Mouse (Mus musculus) thymus, postnatal 10 days (tissue): ENCODE measurements at regions not wholly inside any gene's neighbourhood (a gene's known extent, or its start where the extent isn't known, plus 50 kb on each side); places are given as distances from the start of the nearest gene placed in this dataset.

Source experiments
- DNase-seq, 2 experiments: peaks; one replicate each; pipeline ENCODE4 v3.0.0; 2021; ENCODE audit warnings: low spot score in 2 of 2

DNA sequence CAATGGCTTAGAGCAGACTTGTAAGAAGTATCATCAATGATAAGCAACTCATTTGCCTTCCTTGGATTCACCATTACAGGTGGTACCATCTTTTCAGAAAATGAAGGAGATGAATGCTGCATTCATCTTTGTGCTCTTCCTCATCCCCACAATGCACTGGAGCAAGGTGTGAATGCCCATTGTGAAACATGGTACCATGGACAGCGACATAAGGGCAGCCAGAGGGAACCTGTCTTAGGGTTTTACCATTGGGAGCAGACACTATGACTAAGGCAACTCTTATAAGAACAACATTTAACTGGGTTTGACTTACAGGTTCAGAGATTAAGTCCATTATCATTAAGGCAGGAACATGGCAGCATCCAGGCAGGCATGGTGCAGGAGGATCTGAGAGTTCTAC is 60.1 kb upstream of the Kcnj6 start:
- no peak for DNase-seq

- no peak for DNase-seq
These were observed 66.9 kb upstream of the Kcnj6 start for GRCm38 (mm10) chr16:95064423-95064822.

GRCm38 (mm10) chr16:95066687-95067086 is 69.2 kb upstream of the Kcnj6 start:
- DNase-seq = no peak

DNA sequence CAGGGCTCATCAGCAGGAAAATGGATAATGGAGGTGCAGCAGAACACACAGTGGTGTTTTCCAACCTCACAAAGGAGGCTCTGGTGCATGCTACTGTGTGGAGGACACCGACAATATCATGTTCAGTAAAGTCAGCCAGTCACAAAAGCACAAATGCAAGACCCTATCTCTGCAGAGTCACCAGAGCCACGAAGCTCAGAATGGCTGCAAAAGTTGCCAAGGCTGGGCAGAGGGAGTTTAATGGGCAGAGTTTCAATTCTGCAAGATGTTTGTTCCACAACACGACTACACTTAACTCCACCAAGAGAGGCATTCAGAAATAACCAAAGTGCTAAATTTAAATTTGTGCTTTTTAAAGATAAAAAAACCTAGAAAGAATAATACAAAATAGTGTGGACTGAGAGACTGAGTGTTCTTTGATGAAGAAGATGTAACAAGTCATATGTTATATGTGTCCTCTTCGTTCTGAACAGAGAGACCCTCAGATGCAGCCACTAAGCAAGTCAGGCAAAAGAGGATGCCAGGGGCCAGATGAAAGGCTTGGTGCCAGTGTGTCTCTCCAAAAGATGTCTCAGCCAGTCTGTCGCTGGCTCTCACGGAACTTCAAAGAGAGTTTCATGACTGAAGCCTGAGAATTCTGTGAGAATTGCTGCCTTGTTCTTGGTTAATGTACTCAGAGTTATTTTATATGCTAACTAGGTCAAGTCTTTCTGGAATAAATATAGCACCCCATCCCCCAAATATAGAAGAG is 95.1 kb upstream of the Kcnj6 start:
- no peak for DNase-seq

- DNase-seq = no peak
These were observed 96.3 kb upstream of the Kcnj6 start for GRCm38 (mm10) chr16:95093753-95094152.

DNA sequence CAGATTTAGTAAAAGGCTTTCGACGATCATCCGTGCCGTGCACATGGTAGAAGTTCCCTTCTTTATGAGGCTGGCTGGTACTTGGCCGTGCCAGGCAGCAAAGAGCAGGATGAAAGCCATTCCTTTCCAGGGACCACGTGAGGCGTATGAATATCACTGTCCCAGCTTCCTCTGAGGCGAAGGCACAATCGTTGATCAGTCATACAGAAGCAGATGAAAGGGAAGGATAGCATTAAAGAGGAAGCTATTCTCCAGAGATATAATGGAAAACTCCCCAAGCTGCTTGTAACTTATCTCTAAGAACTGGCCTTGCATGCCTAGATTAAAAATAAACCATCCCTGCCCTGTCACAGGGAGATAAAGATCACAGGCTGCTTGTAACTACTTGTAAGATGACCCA is 103.5 kb upstream of the Kcnj6 start:
- no peak for DNase-seq

GRCm38 (mm10) chr16:95117531-95117930 is 120.0 kb upstream of the Kcnj6 start:
- no peak for DNase-seq

DNA sequence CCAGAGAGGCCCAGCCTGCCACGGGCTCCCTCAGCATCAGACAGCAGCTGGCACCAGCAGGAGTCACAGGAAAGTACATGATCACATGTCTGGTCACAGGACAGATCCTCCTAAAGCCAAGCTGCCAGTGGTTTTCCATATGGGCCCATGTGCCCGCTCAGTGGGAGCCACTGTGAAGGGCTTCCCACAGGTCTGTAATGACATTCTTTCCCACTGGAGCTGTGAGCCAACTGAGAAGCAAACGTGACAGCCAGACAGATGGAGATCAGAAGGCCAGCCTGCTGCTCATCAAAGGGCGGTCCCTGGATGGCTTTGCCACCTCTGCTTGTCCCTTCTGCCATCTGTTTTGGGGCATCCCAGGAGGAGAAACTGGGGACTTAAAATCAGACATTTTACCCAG is 121.8 kb upstream of the Kcnj6 start:
- no peak for DNase-seq

GRCm38 (mm10) chr16:95122048-95122447 is 124.5 kb upstream of the Kcnj6 start:
- DNase-seq = no peak

DNA sequence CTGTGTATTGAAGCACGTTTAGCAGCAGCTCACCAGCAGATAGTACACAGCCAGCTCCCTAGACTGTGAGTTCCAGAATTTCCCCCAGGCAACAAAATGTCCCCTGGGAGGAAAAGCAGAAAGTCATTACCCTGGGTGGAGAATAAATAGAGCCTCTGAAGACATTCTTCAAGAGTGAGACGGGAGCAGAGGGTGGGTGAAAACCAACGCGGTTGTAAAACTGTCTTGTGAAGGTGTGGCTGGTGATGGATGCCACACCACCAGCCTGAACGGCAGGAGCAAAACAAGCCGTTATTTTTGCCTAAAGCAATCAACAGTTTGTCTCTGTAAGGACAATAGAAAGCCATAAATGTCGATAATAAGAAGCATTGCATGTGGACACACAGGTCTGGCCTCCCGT is 129.7 kb upstream of the Kcnj15 start:
- no peak for DNase-seq

DNA sequence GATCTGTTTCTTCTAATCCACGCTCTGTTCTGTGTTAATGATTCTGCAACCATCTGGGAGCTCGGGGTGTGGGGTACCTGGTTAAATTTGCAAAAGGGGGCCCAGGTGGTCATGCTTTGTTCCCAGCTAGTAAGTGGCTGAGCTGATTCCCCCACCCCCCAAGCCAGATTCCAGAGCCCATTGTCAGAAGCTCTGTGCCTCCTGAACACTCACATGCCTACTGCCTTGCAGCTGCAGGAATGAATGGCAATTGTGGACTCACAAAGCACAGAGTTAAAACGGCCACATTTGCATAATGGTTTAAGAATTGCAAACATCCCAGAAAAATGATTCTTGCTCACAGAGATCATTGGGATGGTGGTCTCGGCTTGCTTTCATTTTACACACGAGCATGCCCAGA is 125.5 kb upstream of the Kcnj15 start:
- DNase-seq = no peak

DNA sequence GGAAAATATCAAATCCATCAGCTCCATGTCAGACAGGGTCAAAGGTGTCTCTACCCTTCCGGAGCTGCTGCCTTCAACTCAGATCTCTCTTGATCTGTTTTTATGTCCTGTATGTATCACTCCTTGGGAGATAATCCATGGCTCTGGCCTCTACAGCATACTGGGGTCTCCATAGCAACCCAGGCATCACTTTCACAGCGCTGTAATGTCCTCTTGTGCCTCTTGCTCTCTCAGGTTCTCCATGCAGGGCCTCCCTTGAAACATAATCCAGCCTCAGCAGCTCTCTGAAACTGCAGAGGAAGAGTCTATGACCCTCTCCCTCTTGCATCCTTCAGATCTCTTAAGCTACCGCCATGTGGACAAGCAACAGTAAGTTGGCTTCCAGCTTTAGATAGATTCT is 118.5 kb upstream of the Kcnj15 start:
- no peak for DNase-seq

GRCm38 (mm10) chr16:95141510-95142394 is 115.6 kb upstream of the Kcnj15 start:
- no peak for DNase-seq

DNA sequence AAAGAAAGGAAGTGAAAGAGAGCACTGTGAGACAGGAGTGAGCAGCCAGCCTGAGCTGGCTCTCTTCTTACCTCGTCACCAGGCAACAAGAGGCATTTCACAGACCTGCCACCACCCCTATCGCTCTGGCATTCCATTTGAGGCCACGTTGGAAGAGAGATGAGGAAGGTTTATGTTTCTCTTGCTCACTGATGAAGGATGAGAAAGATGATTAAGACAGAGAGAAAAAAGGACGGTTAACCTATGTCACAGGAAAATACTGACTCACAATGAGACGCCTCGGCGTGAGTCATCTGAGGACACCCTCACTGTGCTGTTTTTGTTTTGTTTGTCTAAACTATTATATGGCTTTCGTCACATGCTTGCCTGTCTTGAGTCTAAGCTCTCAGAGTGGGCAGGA is 106.9 kb upstream of the Kcnj15 start:
- no peak for DNase-seq

DNA sequence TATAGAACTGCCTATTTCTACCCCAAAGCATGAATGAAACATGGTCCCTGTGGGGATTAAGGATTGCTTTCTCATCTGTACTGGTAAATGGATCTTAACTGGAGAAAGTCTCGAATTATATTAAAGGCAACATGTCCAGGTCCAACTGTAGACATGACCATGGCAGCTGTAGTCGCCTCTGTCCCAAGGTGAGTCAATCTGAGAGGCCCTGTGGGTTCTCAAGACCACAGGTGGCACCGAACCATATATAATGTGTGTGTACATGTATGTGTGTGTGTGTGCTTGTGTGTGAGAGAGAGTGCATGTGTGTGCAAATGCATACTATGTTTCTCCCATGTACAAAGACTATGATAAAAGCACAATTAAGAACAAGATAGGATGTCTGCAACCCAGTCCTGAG is 105.9 kb upstream of the Kcnj15 start:
- no peak for DNase-seq

DNA sequence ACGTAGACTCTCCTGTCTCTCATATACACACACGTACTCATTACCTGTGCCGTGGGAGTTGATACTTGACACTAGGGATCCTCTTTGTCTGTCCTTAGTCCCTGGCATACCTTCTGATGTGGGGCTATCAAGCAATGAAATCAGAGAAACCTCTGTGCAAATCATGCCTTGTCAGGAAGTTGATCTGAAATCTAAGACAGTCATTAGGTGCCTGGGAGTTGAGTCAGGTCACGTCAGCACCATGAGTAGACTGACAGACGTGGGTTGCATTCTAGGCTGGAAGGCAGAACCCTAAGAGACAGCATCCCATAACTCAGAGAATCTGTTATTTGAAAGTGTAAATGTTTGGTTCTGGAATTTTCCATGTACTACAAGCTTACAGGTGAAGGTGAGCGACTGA is 105.4 kb upstream of the Kcnj15 start:
- DNase-seq = no peak

- no peak for DNase-seq
These were observed 104.5 kb upstream of the Kcnj15 start for GRCm38 (mm10) chr16:95152742-95153383.

DNA sequence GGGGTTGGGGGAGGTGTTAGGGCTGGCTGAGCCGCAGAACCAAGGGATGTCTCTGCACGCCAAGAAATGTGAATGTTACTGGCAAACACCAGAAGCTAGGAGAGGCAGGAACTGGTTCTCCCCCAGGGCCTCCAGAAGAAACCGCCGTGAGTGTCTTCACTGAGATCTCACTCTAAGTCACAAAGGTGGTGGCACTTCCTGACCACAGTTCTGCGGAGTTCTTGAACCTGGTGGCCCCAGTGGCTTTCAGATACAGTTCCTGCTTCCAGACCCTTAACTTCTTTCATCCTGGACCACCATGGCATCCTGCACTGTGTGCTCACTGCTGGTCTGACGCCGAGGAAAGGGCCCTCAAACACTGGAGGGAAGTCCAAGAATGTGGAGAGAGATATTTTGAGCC is 89.0 kb upstream of the Kcnj15 start:
- DNase-seq = peak in 1 of 2 experiments; percentile 11

DNA sequence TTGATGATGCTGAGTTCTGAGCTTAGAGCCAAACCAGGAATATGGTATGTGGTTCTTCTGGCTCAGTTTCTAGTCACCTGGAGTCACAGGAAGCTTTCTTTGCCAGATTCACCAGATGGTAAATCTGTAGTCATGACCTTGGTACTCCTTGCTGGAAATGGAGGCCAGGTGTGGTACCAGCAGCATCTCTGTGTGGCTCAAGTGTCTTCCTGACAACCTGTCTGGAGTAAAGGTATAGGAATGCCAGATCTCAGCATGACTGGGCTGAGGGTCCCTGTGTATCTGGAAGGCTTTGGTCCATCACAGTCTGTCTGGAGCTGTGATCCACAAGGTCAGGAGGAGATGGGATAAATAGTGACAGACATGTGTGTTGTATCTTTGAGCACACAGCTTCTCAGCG is 88.0 kb upstream of the Kcnj15 start:
- no peak for DNase-seq

GRCm38 (mm10) chr16:95180562-95180961 is 76.8 kb upstream of the Kcnj15 start:
- DNase-seq = no peak

GRCm38 (mm10) chr16:95185341-95185740 is 72.0 kb upstream of the Kcnj15 start:
- no peak for DNase-seq

- no peak for DNase-seq
These were observed 68.2 kb upstream of the Kcnj15 start for GRCm38 (mm10) chr16:95189114-95189513.

DNA sequence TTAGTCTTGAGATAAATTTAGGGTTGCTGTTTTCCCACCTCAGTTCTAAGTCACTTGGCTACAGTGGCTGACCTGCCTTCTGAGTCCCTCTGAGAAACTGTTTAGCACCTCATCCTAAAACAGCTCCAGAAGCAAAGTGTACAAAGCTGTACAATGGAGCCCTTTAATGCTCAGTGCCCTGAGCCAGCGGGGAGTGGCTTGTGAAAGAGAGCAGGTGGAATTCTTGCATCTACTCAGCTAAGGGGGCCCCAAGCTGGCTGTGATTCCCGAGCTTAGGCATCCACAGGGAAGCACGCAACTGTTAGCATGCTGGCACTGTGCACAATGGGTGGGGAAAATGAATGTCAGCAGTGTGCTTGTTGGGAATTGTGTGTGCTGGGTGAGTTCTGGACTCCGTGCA is 63.2 kb upstream of the Kcnj15 start:
- no peak for DNase-seq
